Mouse (Mus musculus): ENCODE measurements at regions not wholly inside any gene's neighbourhood (a gene's known extent, or its start where the extent isn't known, plus 50 kb on each side); places are given as distances from the start of the nearest gene placed in this dataset.
"Not testable (repeated sequence)": the region's sequence is repeated elsewhere in the genome, so short reads cannot be mapped to it uniquely, and the experiment has no call there.

DNA sequence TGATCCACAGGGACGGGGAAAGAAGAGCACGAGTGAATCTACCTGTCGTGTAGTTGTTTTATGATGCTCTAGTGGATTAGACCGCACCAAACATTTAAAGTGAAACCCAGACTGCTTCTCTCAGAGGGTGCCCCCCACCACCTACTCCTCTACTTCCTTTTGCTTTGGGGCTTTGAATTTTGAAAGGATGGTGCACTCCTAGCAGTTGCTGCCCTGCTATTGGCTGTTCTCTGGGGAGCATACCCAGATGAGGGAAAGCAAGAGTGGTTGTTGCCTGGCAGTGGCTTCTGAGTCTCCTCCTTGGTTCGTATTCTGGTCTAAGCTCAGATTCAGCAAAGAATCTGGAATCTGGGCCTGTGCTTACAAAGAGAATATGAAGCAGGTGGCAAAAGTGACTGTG lies 71.4 kb upstream of the Olfr1507 start:
- no peak for DNase-seq (ENCODE audit: low spot score in 2 of 2)

DNA sequence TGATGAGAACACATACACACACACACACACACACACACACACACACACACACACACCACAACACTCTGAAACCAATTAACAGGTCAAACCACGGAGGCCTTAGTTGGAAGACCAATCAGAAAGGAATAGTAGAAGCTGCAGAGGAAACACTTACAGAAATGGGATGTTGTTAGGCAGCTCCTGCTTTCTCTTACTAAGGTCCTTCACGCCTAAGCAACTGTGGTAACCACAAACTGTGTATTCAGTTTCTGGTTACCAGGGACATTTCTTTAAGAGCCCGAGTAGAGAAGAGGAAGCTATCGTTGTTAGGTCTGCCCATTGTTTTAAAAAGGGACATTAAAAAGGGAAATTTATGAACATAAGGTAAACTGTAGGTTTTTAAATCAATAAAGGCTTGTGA lies 70.1 kb upstream of the Olfr1507 start:
- DNase-seq (ENCODE audit: low spot score in 2 of 2): no peak

DNA sequence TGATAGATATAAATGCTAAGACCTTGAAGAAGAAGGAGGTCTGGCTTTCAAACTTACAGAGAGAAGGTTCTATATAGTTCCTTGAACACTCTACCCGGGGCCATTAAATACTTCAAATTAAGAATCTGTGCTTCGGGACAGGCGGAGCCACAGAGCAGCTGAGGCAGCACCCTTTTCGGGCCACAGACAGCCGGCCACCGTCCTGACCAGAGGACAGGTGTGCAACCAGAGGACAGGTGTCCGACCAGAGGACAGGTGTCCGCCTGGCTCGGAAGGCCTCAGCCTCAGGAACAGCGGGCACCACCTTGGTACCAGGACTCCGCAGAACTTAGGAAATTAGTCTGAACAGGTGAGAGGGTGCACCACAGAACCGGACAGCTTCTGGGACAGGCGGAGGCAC lies 60.8 kb upstream of the Olfr1507 start:
- DNase-seq (ENCODE audit: low spot score in 2 of 2): not testable (repeated sequence)

DNA sequence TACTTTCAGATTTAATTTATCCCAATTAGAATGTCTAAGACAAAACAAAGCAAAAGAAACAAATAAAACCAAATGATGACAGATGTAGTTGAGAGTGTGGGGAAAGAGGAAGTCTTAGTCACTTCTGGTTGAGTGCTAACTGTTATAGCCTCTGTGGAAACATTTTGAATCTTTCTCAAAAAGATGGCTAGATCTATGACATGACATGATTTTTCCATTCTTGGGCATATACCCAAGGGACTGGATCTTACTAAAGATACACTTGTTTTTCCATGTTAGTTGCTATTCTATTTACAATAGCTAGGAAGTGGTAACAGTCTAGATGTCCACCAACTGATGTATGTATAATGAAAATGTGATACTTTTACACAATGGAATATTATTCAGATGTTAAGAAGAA lies 57.9 kb upstream of the Olfr1507 start:
- no peak for DNase-seq (ENCODE audit: low spot score in 2 of 2)

DNA sequence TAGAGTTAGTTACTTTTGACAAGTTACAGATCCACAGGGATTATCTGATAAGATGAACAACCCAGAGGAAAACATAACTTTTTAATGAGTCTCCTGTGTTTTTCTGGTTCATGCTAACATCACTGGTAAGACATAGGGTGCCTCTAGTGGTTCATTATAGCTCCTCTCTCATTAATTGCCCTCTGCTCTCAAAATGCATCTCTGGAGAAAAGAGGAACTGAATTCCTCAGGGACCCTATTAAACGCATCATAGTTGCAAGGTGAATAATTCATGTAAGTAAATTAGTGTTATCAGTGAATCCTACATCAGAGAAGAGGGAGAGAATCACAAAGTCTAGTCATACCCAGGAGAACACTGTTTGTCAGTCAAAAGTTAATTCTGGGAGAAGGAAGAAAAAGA lies 52.4 kb upstream of the Olfr1507 start:
- no peak for DNase-seq (ENCODE audit: low spot score in 2 of 2)
